In genomic region chr11:95577776-95578446, GRCm38 (mm10) we compare ENCODE assay signal across 8 mouse cellular contexts. TPM values are rescaled to one million over a fixed set of nuclear protein-coding genes. Genes with fewer than 3 reads are reported as not detected.
DNase-seq lines count a peak whose midpoint lies in the region; TF ChIP-seq lines count a peak whose summit lies in the region.

No protein-coding gene starts in this region.

- no peak overlapping the region for H3K4me3 ChIP-seq in embryonic fibroblast, embryonic 13.5 days (ENCODE audit: insufficient read depth, low read length)

- TF ChIP-seq CTCF in embryonic fibroblast, embryonic 13.5 days (IDR thresholded peaks at IDR 0.05; ENCODE audit: borderline replicate concordance, insufficient read depth, low read length): peak; percentile 48; the same call in 1 of the 2 replicates

- peak; percentile 27 for DNase-seq in layer of hippocampus, adult 11-12 months (ENCODE audit: low spot score)
- no peak for DNase-seq in layer of hippocampus, adult 9-10 months (ENCODE audit: low spot score)
- DNase-seq in NIH3T3 (ENCODE audit: low read depth): peak; percentile 39
- DNase-seq in kidney, postnatal 14 days: peak; percentile 51
- DNase-seq in mesoderm, embryonic 11.5 days (ENCODE audit: low read depth, low spot score): peak; percentile 84
- peak; percentile 39 for DNase-seq in thymus, postnatal 25 days
- DNase-seq in gastrocnemius, postnatal 10 days: no peak

- H3K27ac ChIP-seq in embryonic fibroblast, embryonic 13.5 days (ENCODE audit: insufficient read depth, low read length): no peak overlapping the region

- H3K4me1 ChIP-seq in embryonic fibroblast, embryonic 13.5 days (ENCODE audit: control insufficient read depth, insufficient read depth, low read length): peaks cover 6% of the 10 kb centered on the region

- no peak for TF ChIP-seq POLR2A in embryonic fibroblast, embryonic 13.5 days (IDR thresholded peaks at IDR 0.05; ENCODE audit: low read depth, low read length)

RNA-seq across cellular contexts. Expression of gene Ngfr, which starts 9.6 kb away (rescaled TPM):
- 0.18 and 3.2 TPM in 2 replicates for polyA plus RNA-seq in embryonic fibroblast, embryonic 13.5 days (2011; ENCODE audit: insufficient read length, low read depth, missing spikeins)
- 1 to 10 TPM; 8.1 to 8.5 TPM for total RNA-seq in gastrocnemius, postnatal 10 days (2021)

Comparison
In these comparisons a context has a peak if more than half of its experiments do, and no peak if none do; other contexts are left out.
1. DNase-seq: peak in layer of hippocampus, adult 11-12 months (single experiment), NIH3T3 (single experiment), kidney, postnatal 14 days (single experiment), mesoderm, embryonic 11.5 days (single experiment) and thymus, postnatal 25 days (single experiment); none in layer of hippocampus, adult 9-10 months (single experiment) and gastrocnemius, postnatal 10 days (single experiment).